Mouse (Mus musculus): ENCODE results near the gene Pdgfa. TPM values are rescaled to one million over a fixed set of nuclear protein-coding genes. Genes with fewer than 3 reads are reported as not detected.

The Pdgfa gene
- polyA plus RNA-seq, 1 experiment from 2014 or later = 19.1 TPM

GRCm38 (mm10) chr5:138988764-138989163, 8.4 kb downstream of the Pdgfa start:
- 15% methylated on average over 9 of the region's 9 CpGs for WGBS
- no peak overlapping the region for H3K9ac ChIP-seq (replicated peaks; ENCODE audit: low read depth, low read length)
- H3K27me3 ChIP-seq (replicated peaks; ENCODE audit: control insufficient read depth, insufficient read depth, low read length) = peaks cover 21% of the 10 kb centered on the region
- peak; percentile 45; the same call in 1 of the 2 replicates for ATAC-seq
- H3K4me1 ChIP-seq (replicated peaks; ENCODE audit: control insufficient read depth, insufficient read depth, low read length) = peaks cover 24% of the 10 kb centered on the region
- H3K4me2 ChIP-seq (ENCODE audit: low read length) = no peak overlapping the region
- no peaks in the 10 kb centered on the region for H3K9me3 ChIP-seq (ENCODE audit: control insufficient read depth, low read length)
- H3K27ac ChIP-seq (ENCODE audit: low read length) = no peak overlapping the region
- H3K36me3 ChIP-seq (ENCODE audit: control insufficient read depth, insufficient read depth) = no peaks in the 10 kb centered on the region; the same call in 1 of the 2 replicates
- no peak overlapping the region for H3K4me3 ChIP-seq (replicated peaks; ENCODE audit: low read length)

GRCm38 (mm10) chr5:138987994-138988393, 9.2 kb downstream of the Pdgfa start:
- no peak overlapping the region for H3K4me2 ChIP-seq (ENCODE audit: low read length)
- H3K27me3 ChIP-seq (replicated peaks; ENCODE audit: control insufficient read depth, insufficient read depth, low read length) = peaks cover 19% of the 10 kb centered on the region
- no peaks in the 10 kb centered on the region; the same call in 1 of the 2 replicates for H3K36me3 ChIP-seq (ENCODE audit: control insufficient read depth, insufficient read depth)
- H3K27ac ChIP-seq (ENCODE audit: low read length) = no peak overlapping the region
- H3K4me1 ChIP-seq (replicated peaks; ENCODE audit: control insufficient read depth, insufficient read depth, low read length) = peaks cover 16% of the 10 kb centered on the region
- ATAC-seq = no peak
- H3K9ac ChIP-seq (replicated peaks; ENCODE audit: low read depth, low read length) = no peak overlapping the region
- WGBS = 65% methylated on average over 10 of the region's 10 CpGs
- H3K4me3 ChIP-seq (replicated peaks; ENCODE audit: low read length) = no peak overlapping the region
- H3K9me3 ChIP-seq (ENCODE audit: control insufficient read depth, low read length) = no peaks in the 10 kb centered on the region

- WGBS = 88% methylated on average over 9 of the region's 9 CpGs
- no peak for ATAC-seq
- no peaks in the 10 kb centered on the region for H3K4me1 ChIP-seq (replicated peaks; ENCODE audit: control insufficient read depth, insufficient read depth, low read length)
- H3K4me3 ChIP-seq (replicated peaks; ENCODE audit: low read length) = no peak overlapping the region
- no peak overlapping the region for H3K27ac ChIP-seq (ENCODE audit: low read length)
- no peaks in the 10 kb centered on the region for H3K27me3 ChIP-seq (replicated peaks; ENCODE audit: control insufficient read depth, insufficient read depth, low read length)
- no peak overlapping the region for H3K9ac ChIP-seq (replicated peaks; ENCODE audit: low read depth, low read length)
- no peak overlapping the region for H3K4me2 ChIP-seq (ENCODE audit: low read length)
- H3K9me3 ChIP-seq (ENCODE audit: control insufficient read depth, low read length) = no peaks in the 10 kb centered on the region
- no peaks in the 10 kb centered on the region; the same call in 1 of the 2 replicates for H3K36me3 ChIP-seq (ENCODE audit: control insufficient read depth, insufficient read depth)
These were observed 15.2 kb downstream of the Pdgfa start for GRCm38 (mm10) chr5:138981921-138982320.

- no peaks in the 10 kb centered on the region for H3K36me3 ChIP-seq (ENCODE audit: control insufficient read depth, insufficient read depth)
- no peaks in the 10 kb centered on the region for H3K9me3 ChIP-seq (ENCODE audit: control insufficient read depth, low read length)
- WGBS = 94% methylated on average over 9 of the region's 9 CpGs
- ATAC-seq = no peak
- no peak overlapping the region for H3K4me3 ChIP-seq (replicated peaks; ENCODE audit: low read length)
- H3K9ac ChIP-seq (replicated peaks; ENCODE audit: low read depth, low read length) = no peak overlapping the region
- no peak overlapping the region for H3K4me2 ChIP-seq (ENCODE audit: low read length)
- H3K27ac ChIP-seq (ENCODE audit: low read length) = no peak overlapping the region
- no peaks in the 10 kb centered on the region for H3K27me3 ChIP-seq (replicated peaks; ENCODE audit: control insufficient read depth, insufficient read depth, low read length)
- H3K4me1 ChIP-seq (replicated peaks; ENCODE audit: control insufficient read depth, insufficient read depth, low read length) = no peaks in the 10 kb centered on the region
These were observed 16.6 kb downstream of the Pdgfa start for GRCm38 (mm10) chr5:138980608-138981007.

- no peak overlapping the region for H3K27ac ChIP-seq (ENCODE audit: low read length)
- no peaks in the 10 kb centered on the region for H3K4me1 ChIP-seq (replicated peaks; ENCODE audit: control insufficient read depth, insufficient read depth, low read length)
- no peaks in the 10 kb centered on the region for H3K9me3 ChIP-seq (ENCODE audit: control insufficient read depth, low read length)
- no peaks in the 10 kb centered on the region for H3K36me3 ChIP-seq (ENCODE audit: control insufficient read depth, insufficient read depth)
- no peak overlapping the region for H3K4me3 ChIP-seq (replicated peaks; ENCODE audit: low read length)
- no peak for ATAC-seq
- 86% methylated on average over 8 of the region's 8 CpGs for WGBS
- H3K27me3 ChIP-seq (replicated peaks; ENCODE audit: control insufficient read depth, insufficient read depth, low read length) = no peaks in the 10 kb centered on the region
- no peak overlapping the region for H3K4me2 ChIP-seq (ENCODE audit: low read length)
- H3K9ac ChIP-seq (replicated peaks; ENCODE audit: low read depth, low read length) = no peak overlapping the region
These were observed 17.3 kb downstream of the Pdgfa start for GRCm38 (mm10) chr5:138979840-138980239.

GRCm38 (mm10) chr5:138977759-138978158, 19.4 kb downstream of the Pdgfa start:
- Histone ChIP-seq H3K4me3 (replicated peaks; ENCODE audit: low read length) (no peak overlapping the region), H3K9me3 (ENCODE audit: control insufficient read depth, low read length) (no peaks in the 10 kb centered on the region), H3K27ac (ENCODE audit: low read length) (no peak overlapping the region), H3K9ac (replicated peaks; ENCODE audit: low read depth, low read length) (no peak overlapping the region), H3K27me3 (replicated peaks; ENCODE audit: control insufficient read depth, insufficient read depth, low read length) (no peaks in the 10 kb centered on the region), H3K4me1 (replicated peaks; ENCODE audit: control insufficient read depth, insufficient read depth, low read length) (no peaks in the 10 kb centered on the region), H3K36me3 (ENCODE audit: control insufficient read depth, insufficient read depth) (no peaks in the 10 kb centered on the region), H3K4me2 (ENCODE audit: low read length) (no peak overlapping the region)
- WGBS = 65% methylated on average over 3 of the region's 3 CpGs
- no peak for ATAC-seq

- WGBS = 91% methylated on average over 8 of the region's 8 CpGs
- no peaks in the 10 kb centered on the region for H3K9me3 ChIP-seq (ENCODE audit: control insufficient read depth, low read length)
- H3K4me3 ChIP-seq (replicated peaks; ENCODE audit: low read length) = no peak overlapping the region
- no peak for ATAC-seq
- no peak overlapping the region for H3K9ac ChIP-seq (replicated peaks; ENCODE audit: low read depth, low read length)
- H3K4me2 ChIP-seq (ENCODE audit: low read length) = no peak overlapping the region
- H3K36me3 ChIP-seq (ENCODE audit: control insufficient read depth, insufficient read depth) = no peaks in the 10 kb centered on the region
- no peak overlapping the region for H3K27ac ChIP-seq (ENCODE audit: low read length)
- H3K27me3 ChIP-seq (replicated peaks; ENCODE audit: control insufficient read depth, insufficient read depth, low read length) = no peaks in the 10 kb centered on the region
- H3K4me1 ChIP-seq (replicated peaks; ENCODE audit: control insufficient read depth, insufficient read depth, low read length) = peaks cover 3% of the 10 kb centered on the region; the same call in 1 of the 2 replicates
These were observed 22.2 kb downstream of the Pdgfa start for GRCm38 (mm10) chr5:138974911-138975485.

- no peak for ATAC-seq
- WGBS = 81% methylated on average over 6 of the region's 6 CpGs
- Histone ChIP-seq H3K9ac (replicated peaks; ENCODE audit: low read depth, low read length) (no peak overlapping the region), H3K9me3 (ENCODE audit: control insufficient read depth, low read length) (no peaks in the 10 kb centered on the region), H3K27me3 (replicated peaks; ENCODE audit: control insufficient read depth, insufficient read depth, low read length) (no peaks in the 10 kb centered on the region), H3K4me2 (ENCODE audit: low read length) (no peak overlapping the region), H3K4me3 (replicated peaks; ENCODE audit: low read length) (no peak overlapping the region), H3K36me3 (ENCODE audit: control insufficient read depth, insufficient read depth) (no peaks in the 10 kb centered on the region), H3K4me1 (replicated peaks; ENCODE audit: control insufficient read depth, insufficient read depth, low read length) (peaks cover 5% of the 10 kb centered on the region; the same call in 1 of the 2 replicates), H3K27ac (ENCODE audit: low read length) (no peak overlapping the region)
These were observed 23.7 kb downstream of the Pdgfa start for GRCm38 (mm10) chr5:138973480-138973879.

- Histone ChIP-seq H3K36me3 (ENCODE audit: control insufficient read depth, insufficient read depth) (no peaks in the 10 kb centered on the region), H3K4me3 (replicated peaks; ENCODE audit: low read length) (no peak overlapping the region), H3K27ac (ENCODE audit: low read length) (no peak overlapping the region), H3K9me3 (ENCODE audit: control insufficient read depth, low read length) (no peaks in the 10 kb centered on the region), H3K4me1 (replicated peaks; ENCODE audit: control insufficient read depth, insufficient read depth, low read length) (peaks cover 5% of the 10 kb centered on the region; the same call in 1 of the 2 replicates), H3K9ac (replicated peaks; ENCODE audit: low read depth, low read length) (no peak overlapping the region), H3K4me2 (ENCODE audit: low read length) (no peak overlapping the region), H3K27me3 (replicated peaks; ENCODE audit: control insufficient read depth, insufficient read depth, low read length) (no peaks in the 10 kb centered on the region)
- ATAC-seq = no peak
- WGBS = 85% methylated on average over 9 of the region's 9 CpGs
These were observed 25.8 kb downstream of the Pdgfa start for GRCm38 (mm10) chr5:138971405-138971804.
